Mouse (Mus musculus): ENCODE measurements around the gene Cc2d2b. TPM values are rescaled to one million over a fixed set of nuclear protein-coding genes. Genes with fewer than 3 reads are reported as not detected.
A peak's percentile ranks its signal among the peaks of the same experiment; 100 is the strongest.

The Cc2d2b gene
- total RNA-seq, 2 experiments from 2014 or later, result not detected

- no peak for DNase-seq (ENCODE audit: low spot score)
- intact Hi-C loops (cut with DNase I), result loop anchor here (2.0 to 10.0 kb wide), 3 partner anchors 42 to 215 kb away; partner anchors contain the start of genes Entpd1, Tctn3 and Zfp518a
Observed at GRCm38 (mm10) chr19:40830198-40830597, 81.6 kb downstream of the Cc2d2b start.

DNA sequence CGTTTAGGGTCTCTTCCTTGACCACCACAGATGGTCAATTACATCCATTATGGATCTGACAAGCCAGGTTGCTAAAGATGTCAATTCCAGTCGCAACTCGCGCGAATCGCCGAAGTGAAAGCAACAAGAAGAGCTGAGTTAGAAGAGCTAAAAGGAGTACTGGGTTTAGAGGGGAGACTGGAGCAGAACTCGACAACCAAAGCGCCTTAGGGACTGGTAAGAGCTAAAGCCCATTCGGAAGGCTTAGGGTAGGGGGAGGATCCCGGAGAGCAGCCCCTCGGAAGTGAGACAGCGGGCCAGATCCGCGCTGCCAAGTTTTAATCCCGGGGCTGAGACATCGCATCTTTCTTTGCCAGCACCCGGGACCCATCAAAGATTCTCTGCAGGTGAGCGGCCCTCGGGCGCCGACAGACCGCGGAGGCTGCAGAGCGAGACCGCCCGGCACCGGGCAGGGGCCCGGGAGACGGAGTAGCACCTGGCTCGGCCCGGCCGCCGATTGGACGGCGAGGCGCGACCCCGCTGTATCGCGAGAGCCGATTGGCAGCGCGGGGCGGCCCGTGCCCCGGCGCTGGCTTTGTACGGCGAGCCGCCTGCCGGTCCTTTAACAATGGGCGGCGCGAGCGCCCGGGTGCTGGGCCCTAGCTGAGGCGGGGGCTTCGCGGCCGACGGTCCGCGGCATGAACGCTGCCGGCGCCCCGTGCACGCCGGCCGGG lies 82.3 kb downstream of the Cc2d2b start, which contains the start of gene Ccnj:
Gene Ccnj (plus strand): TSS at position 577 of the 713 bp plus-strand sequence.
- peak; percentile 92 for DNase-seq (ENCODE audit: low spot score)
- intact Hi-C loops (cut with DNase I), result loop anchor here (2.0 to 10.0 kb wide), 3 partner anchors 41 to 216 kb away; partner anchors contain the start of genes Entpd1, Tctn3 and Zfp518a

DNA sequence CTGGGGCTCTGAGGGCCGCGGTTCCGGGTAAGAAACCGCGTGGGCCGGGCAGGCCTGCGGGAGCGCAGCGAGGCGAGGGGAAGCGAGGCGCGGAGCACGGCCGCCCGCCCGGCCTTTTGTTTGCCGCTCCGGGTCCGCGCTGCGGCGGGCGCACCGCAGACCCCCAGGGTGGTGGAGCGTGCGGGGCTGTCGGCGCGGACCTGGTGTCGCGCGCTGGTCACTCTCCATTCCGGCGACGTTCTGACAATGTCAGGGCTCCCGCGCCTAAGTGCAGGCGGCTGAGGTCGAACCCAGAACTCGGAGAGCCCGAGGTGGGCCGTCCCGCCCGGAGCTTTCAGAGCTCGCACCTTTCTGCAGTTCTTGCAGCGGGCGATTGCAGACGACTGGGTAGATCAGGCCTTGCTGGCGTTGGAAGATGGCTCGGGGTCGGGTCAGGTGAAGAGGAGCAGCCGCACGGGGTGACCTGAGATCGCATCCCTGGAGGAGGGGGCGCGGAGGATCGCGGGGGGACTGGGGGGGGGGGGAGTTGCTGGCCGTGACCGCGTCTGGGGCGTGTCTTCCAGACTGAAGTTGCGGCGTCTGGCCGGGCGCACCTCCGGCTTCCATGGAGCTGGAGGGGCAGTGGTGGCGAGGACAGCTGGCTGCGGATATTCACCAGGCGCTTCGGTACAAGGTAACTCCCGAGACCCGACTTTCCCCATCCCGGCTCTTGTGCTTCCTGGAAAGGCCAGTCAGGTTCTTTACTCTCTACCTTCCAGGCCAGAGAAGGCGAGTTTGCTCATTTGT lies 83.1 kb downstream of the Cc2d2b start:
- DNase-seq (ENCODE audit: low spot score), result peak; percentile 9
- intact Hi-C loops (cut with DNase I), result loop anchor here (2.0 to 10.0 kb wide), 3 partner anchors 41 to 217 kb away; partner anchors contain the start of genes Entpd1, Tctn3 and Zfp518a

- intact Hi-C loops (cut with DNase I), result loop anchor here (5.0 to 10.0 kb wide), 2 partner anchors 40 to 218 kb away; partner anchors contain the start of genes Entpd1 and Tctn3
- no peak for DNase-seq (ENCODE audit: low spot score)
Observed at GRCm38 (mm10) chr19:40832361-40832760, 83.8 kb downstream of the Cc2d2b start.

GRCm38 (mm10) chr19:40834436-40834835 lies 85.9 kb downstream of the Cc2d2b start:
- intact Hi-C loops (cut with DNase I), result loop anchor here (5.0 to 10.0 kb wide), 2 partner anchors 38 to 220 kb away; partner anchors contain the start of genes Entpd1 and Tctn3
- no peak for DNase-seq (ENCODE audit: low spot score)

- DNase-seq (ENCODE audit: low spot score), result no peak
- intact Hi-C loops (cut with DNase I), result loop anchor here (10.0 kb wide), 1 partner anchor 223 kb away; the partner anchor contains the start of genes Entpd1 and Tctn3
Observed at GRCm38 (mm10) chr19:40838205-40838604, 89.7 kb downstream of the Cc2d2b start.

DNA sequence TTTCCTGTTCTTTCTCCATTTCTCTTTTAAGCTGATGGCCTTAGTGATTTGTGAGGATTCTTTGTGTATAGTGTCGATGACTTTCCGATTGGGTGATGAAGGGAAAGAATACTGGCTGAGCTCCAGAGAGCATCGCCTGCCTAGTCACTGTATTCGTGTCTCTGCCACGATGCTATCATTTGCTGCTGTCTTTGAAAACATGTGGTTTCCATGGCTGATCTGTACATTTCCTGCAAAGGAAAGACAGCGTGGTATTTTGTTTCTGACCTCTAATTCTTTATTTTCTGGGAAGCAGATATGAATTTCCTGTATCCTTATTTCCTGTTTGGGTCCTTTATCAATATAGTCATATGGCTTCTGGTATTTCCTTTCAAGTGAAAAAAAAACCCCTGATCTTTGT lies 91.8 kb downstream of the Cc2d2b start:
- no peak for DNase-seq (ENCODE audit: low spot score)
- intact Hi-C loops (cut with DNase I), result no loop called here

GRCm38 (mm10) chr19:40841083-40841482 lies 92.5 kb downstream of the Cc2d2b start:
- DNase-seq (ENCODE audit: low spot score), result no peak
- intact Hi-C loops (cut with DNase I), result no loop called here

GRCm38 (mm10) chr19:40841593-40841992 lies 93.0 kb downstream of the Cc2d2b start:
- DNase-seq (ENCODE audit: low spot score), result no peak
- intact Hi-C loops (cut with DNase I), result no loop called here

DNA sequence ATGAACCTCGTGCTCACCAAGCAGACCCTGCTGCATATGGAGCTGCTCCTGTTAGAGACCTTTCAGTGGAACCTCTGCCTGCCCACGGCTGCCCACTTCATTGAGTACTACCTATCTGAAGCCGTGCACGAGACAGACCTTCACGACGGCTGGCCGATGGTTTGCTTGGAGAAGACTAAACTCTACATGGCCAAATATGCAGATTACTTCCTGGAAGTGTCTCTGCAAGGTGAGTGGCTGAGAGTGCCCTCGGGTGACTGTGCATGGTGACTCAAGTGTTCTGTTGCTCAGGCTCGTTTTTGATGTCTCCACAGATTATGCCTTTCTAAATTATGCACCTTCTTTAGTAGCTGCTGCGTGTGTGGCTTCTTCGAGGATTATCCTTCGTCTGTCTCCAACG lies 96.2 kb downstream of the Cc2d2b start:
- DNase-seq (ENCODE audit: low spot score), result no peak
- intact Hi-C loops (cut with DNase I), result no loop called here

GRCm38 (mm10) chr19:40849391-40849790 lies 100.8 kb downstream of the Cc2d2b start:
- intact Hi-C loops (cut with DNase I), result no loop called here
- no peak for DNase-seq (ENCODE audit: low spot score)

- intact Hi-C loops (cut with DNase I), result no loop called here
- DNase-seq (ENCODE audit: low spot score), result no peak
Observed at GRCm38 (mm10) chr19:40859555-40859954, 111.0 kb downstream of the Cc2d2b start.

DNA sequence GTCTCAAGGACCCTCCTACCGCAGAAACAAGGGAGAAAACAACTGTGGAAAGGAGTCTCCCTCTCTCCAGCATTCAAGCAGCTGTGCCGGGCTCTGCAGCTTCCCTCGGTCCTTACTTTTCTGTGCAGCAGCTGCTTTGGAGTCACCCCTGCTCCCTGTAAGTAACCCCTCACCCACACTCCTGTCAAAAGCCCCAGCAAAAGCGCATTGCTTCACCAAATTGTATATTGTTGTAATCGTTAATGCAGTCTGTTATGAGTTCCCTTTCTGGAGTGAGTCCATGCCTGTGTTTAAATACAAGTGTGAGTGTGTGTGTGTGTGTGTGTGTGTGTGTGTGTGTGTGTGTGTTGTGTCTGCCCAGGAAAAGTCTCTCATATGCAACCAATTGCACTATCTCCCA lies 119.7 kb downstream of the Cc2d2b start:
- intact Hi-C loops (cut with DNase I), result no loop called here
- DNase-seq (ENCODE audit: low spot score), result no peak

- DNase-seq (ENCODE audit: low spot score), result no peak
- intact Hi-C loops (cut with DNase I), result loop anchor here (5.0 kb wide), 1 partner anchor 37 kb away; the partner anchor contains the start of gene Ccnj
Observed at GRCm38 (mm10) chr19:40869425-40870105, 121.0 kb downstream of the Cc2d2b start.

DNA sequence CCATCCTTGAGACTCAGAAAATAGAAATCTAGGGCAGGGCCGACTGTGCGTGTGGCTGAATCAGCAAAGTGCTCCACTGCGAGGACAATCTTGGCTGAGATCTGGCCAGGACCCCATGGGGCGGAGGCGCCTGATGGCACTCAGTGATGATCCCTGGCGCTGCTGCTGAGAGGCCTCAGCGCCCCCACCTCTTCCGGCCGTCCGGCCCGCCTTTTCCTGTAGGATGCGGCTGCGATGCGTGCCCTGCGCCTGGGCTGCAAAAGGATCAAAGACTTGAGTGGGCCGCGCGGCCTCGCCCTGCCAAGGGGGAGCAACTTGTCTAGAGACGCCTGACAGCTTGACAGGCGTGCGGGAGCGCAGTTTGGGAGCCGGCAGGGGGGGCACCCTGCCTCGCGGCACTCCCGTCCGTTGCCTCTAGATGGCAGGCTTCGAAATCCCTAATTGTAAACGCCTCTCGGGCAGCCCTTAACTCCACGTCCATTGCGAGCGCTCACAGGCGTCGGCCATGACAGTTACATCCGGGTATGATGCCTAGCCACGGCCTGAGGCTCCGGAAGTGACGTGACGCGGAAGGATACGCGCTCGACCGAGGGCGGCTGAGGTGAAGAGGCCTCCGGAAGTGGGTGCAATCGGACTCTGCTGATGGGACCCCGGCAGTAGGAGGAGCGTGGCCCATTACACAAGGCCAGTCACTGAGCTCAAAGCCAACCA lies 124.6 kb downstream of the Cc2d2b start:
- peak; percentile 72 for DNase-seq (ENCODE audit: low spot score)
- intact Hi-C loops (cut with DNase I), result loop anchor here (1.0 to 5.0 kb wide), 2 partner anchors 22 to 41 kb away; partner anchors contain the start of gene Ccnj
